9 mouse cellular contexts compared by ENCODE assay signal in genomic region chr7:89841670-89842403, GRCm38 (mm10).
DNase-seq lines count a peak whose midpoint lies in the region; ATAC-seq and TF ChIP-seq lines count a peak whose summit lies in the region.
"Had no signal": no experiment of that assay in that cellular context is flagged by ENCODE, and none has a peak within 500 bp of the region (broad histone marks: within the 10 kb centered on the region; RNA-seq: fewer than 3 reads in every experiment).

No protein-coding gene starts in this region.

- H3K36me3 ChIP-seq in heart, embryonic 14.5 days (ENCODE audit: control insufficient read depth, insufficient read depth, low read length), result no peaks in the 10 kb centered on the region
- no peaks in the 10 kb centered on the region for H3K36me3 ChIP-seq in kidney, postnatal 0 days (ENCODE audit: insufficient read depth, low read length)
- no peaks in the 10 kb centered on the region for H3K36me3 ChIP-seq in liver, embryonic 11.5 days (ENCODE audit: control insufficient read depth, insufficient read depth, low read length)
- no peaks in the 10 kb centered on the region for H3K36me3 ChIP-seq in neural tube, embryonic 11.5 days (ENCODE audit: control insufficient read depth, insufficient read depth, low read length)
- no peaks in the 10 kb centered on the region for H3K36me3 ChIP-seq in stomach, postnatal 0 days (ENCODE audit: control insufficient read depth, insufficient read depth, low read length)
- H3K36me3 ChIP-seq: embryonic facial prominence, embryonic 12.5 days had no signal

- no peak overlapping the region for H3K27ac ChIP-seq in heart, embryonic 14.5 days (replicated peaks in 1 of 2; ENCODE audit: control insufficient read depth in 1 of 2, insufficient read depth in 1 of 2, low read depth in 2 of 2, low read length in 2 of 2)
- no peak overlapping the region for H3K27ac ChIP-seq in kidney, postnatal 0 days
- H3K27ac ChIP-seq in liver, embryonic 11.5 days (ENCODE audit: low read depth, low read length), result no peak overlapping the region
- no peak overlapping the region for H3K27ac ChIP-seq in neural tube, embryonic 11.5 days (ENCODE audit: low read depth, low read length)
- H3K27ac ChIP-seq in stomach, postnatal 0 days (replicated peaks), result no peak overlapping the region
- H3K27ac ChIP-seq: embryonic facial prominence, embryonic 12.5 days had no signal

- WGBS in heart, embryonic 14.5 days, result 30% methylated on average over 15 of the region's 15 CpGs
- whole genome bisulfite sequencing in kidney, postnatal 0 days, result 27% methylated on average over 15 of the region's 15 CpGs
- WGBS in liver, embryonic 11.5 days, result 34% methylated on average over 15 of the region's 15 CpGs
- WGBS in neural tube, embryonic 11.5 days, result 41% methylated on average over 15 of the region's 15 CpGs
- WGBS in stomach, postnatal 0 days, result 30% methylated on average over 15 of the region's 15 CpGs

- TF ChIP-seq CTCF in kidney, postnatal 0 days (IDR thresholded peaks at IDR 0.05; ENCODE audit: low read depth), result peak; percentile 91
- TF ChIP-seq CTCF in stomach, postnatal 0 days (IDR thresholded peaks at IDR 0.05; ENCODE audit: low read depth), result peak; percentile 94

- peak overlapping the region; percentile 37; the same call in 1 of the 2 replicates for H3K4me2 ChIP-seq in heart, embryonic 14.5 days (ENCODE audit: low read length)
- no peak overlapping the region for H3K4me2 ChIP-seq in kidney, postnatal 0 days (ENCODE audit: low read length)
- no peak overlapping the region for H3K4me2 ChIP-seq in liver, embryonic 11.5 days
- H3K4me2 ChIP-seq in neural tube, embryonic 11.5 days (ENCODE audit: low read depth), result no peak overlapping the region
- no peak overlapping the region for H3K4me2 ChIP-seq in stomach, postnatal 0 days (replicated peaks; ENCODE audit: low read depth)
- H3K4me2 ChIP-seq: embryonic facial prominence, embryonic 12.5 days had no signal

- H3K9me3 ChIP-seq in heart, embryonic 14.5 days (ENCODE audit: control insufficient read depth, low read length), result no peaks in the 10 kb centered on the region
- H3K9me3 ChIP-seq in kidney, postnatal 0 days (replicated peaks; ENCODE audit: low read length), result no peaks in the 10 kb centered on the region
- no peaks in the 10 kb centered on the region for H3K9me3 ChIP-seq in liver, embryonic 11.5 days (ENCODE audit: control insufficient read depth, low read length)
- no peaks in the 10 kb centered on the region for H3K9me3 ChIP-seq in neural tube, embryonic 11.5 days (ENCODE audit: control insufficient read depth, low read length)
- no peaks in the 10 kb centered on the region for H3K9me3 ChIP-seq in stomach, postnatal 0 days (ENCODE audit: control insufficient read depth, low read length)
- H3K9me3 ChIP-seq: embryonic facial prominence, embryonic 12.5 days had no signal

- peaks cover 6 to 8% of the 10 kb centered on the region in 2 experiments; a peak in 3 of 4 replicates for H3K4me1 ChIP-seq in heart, embryonic 14.5 days (ENCODE audit: control insufficient read depth in 2 of 2, insufficient read depth in 2 of 2, low read length in 2 of 2)
- no peaks in the 10 kb centered on the region for H3K4me1 ChIP-seq in kidney, postnatal 0 days (replicated peaks; ENCODE audit: insufficient read depth, low read length)
- no peaks in the 10 kb centered on the region for H3K4me1 ChIP-seq in liver, embryonic 11.5 days (replicated peaks; ENCODE audit: control insufficient read depth, insufficient read depth, low read length)
- no peaks in the 10 kb centered on the region for H3K4me1 ChIP-seq in neural tube, embryonic 11.5 days (ENCODE audit: control insufficient read depth, insufficient read depth, low read length)
- H3K4me1 ChIP-seq in stomach, postnatal 0 days (replicated peaks; ENCODE audit: control insufficient read depth, insufficient read depth), result no peaks in the 10 kb centered on the region
- H3K4me1 ChIP-seq: embryonic facial prominence, embryonic 12.5 days had no signal

- DNase-seq in CD4-positive helper T cell, adult 2 months (ENCODE audit: low read depth, low spot score), result peak; percentile 67
- DNase-seq in brain, adult 2 months (ENCODE audit: low read depth, low spot score), result peak; percentile 91
- peak; percentile 65 for DNase-seq in fibroblast of lung, adult 2 months (ENCODE audit: low read depth)
- peak; percentile 91 for DNase-seq in kidney, postnatal 0 days (ENCODE audit: low spot score)
- DNase-seq in liver, embryonic 11.5 days (ENCODE audit: low spot score), result peak; percentile 56
- DNase-seq in neural tube, embryonic 11.5 days (ENCODE audit: low spot score), result peak; percentile 85
- peak; percentile 81 for DNase-seq in stomach, postnatal 0 days (ENCODE audit: low spot score)

- H3K4me3 ChIP-seq in heart, embryonic 14.5 days (ENCODE audit: control insufficient read depth in 1 of 2, insufficient read depth in 1 of 2, low read depth in 1 of 2, low read length in 2 of 2), result no peak overlapping the region
- H3K4me3 ChIP-seq in kidney, postnatal 0 days (replicated peaks; ENCODE audit: low read depth, low read length), result no peak overlapping the region
- no peak overlapping the region for H3K4me3 ChIP-seq in liver, embryonic 11.5 days (ENCODE audit: low read depth, low read length)
- no peak overlapping the region for H3K4me3 ChIP-seq in neural tube, embryonic 11.5 days (ENCODE audit: low read depth, low read length)
- no peak overlapping the region for H3K4me3 ChIP-seq in stomach, postnatal 0 days (ENCODE audit: low read depth, low read length)
- H3K4me3 ChIP-seq: embryonic facial prominence, embryonic 12.5 days had no signal

- no peak for ATAC-seq in heart, embryonic 14.5 days (ENCODE audit: insufficient number of reproducible peaks, insufficient read depth, low FRiP score, low read depth)
- ATAC-seq in kidney, postnatal 0 days (replicated peaks; ENCODE audit: low FRiP score, low read depth), result peak; percentile 56
- ATAC-seq in liver, embryonic 11.5 days (replicated peaks; ENCODE audit: low FRiP score), result no peak
- ATAC-seq in neural tube, embryonic 11.5 days (ENCODE audit: insufficient read depth, low FRiP score, low TSS enrichment), result peak; percentile 68
- peak; percentile 56; the same call in 1 of the 2 replicates for ATAC-seq in stomach, postnatal 0 days (ENCODE audit: low FRiP score, low TSS enrichment)

- no peak overlapping the region for H3K9ac ChIP-seq in heart, embryonic 14.5 days (ENCODE audit: low read length)
- no peak overlapping the region for H3K9ac ChIP-seq in kidney, postnatal 0 days (ENCODE audit: low read depth, low read length)
- no peak overlapping the region for H3K9ac ChIP-seq in liver, embryonic 11.5 days (ENCODE audit: low read depth, low read length)
- no peak overlapping the region for H3K9ac ChIP-seq in neural tube, embryonic 11.5 days (ENCODE audit: low read length)
- H3K9ac ChIP-seq in stomach, postnatal 0 days (ENCODE audit: low read length), result no peak overlapping the region
- H3K9ac ChIP-seq: embryonic facial prominence, embryonic 12.5 days had no signal

- H3K27me3 ChIP-seq in heart, embryonic 14.5 days (ENCODE audit: control insufficient read depth, insufficient read depth, low read length), result no peaks in the 10 kb centered on the region
- H3K27me3 ChIP-seq in kidney, postnatal 0 days (ENCODE audit: insufficient read depth, low read length), result no peaks in the 10 kb centered on the region; the same call in 1 of the 2 replicates
- H3K27me3 ChIP-seq in liver, embryonic 11.5 days (replicated peaks; ENCODE audit: control insufficient read depth, insufficient read depth, low read length), result no peaks in the 10 kb centered on the region
- H3K27me3 ChIP-seq in neural tube, embryonic 11.5 days (ENCODE audit: control insufficient read depth, insufficient read depth, low read length), result no peaks in the 10 kb centered on the region
- no peaks in the 10 kb centered on the region for H3K27me3 ChIP-seq in stomach, postnatal 0 days (ENCODE audit: control insufficient read depth, insufficient read depth, low read length)
- H3K27me3 ChIP-seq: embryonic facial prominence, embryonic 12.5 days had no signal

- TF ChIP-seq EP300 in stomach, postnatal 0 days (optimal IDR thresholded peaks at IDR 0.05), result no peak

Comparison
In these comparisons a context has a peak if more than half of its experiments do, and no peak if none do; other contexts are left out.
1. ATAC-seq: peak in kidney, postnatal 0 days (single experiment), neural tube, embryonic 11.5 days (single experiment) and stomach, postnatal 0 days (single experiment); none in heart, embryonic 14.5 days (single experiment) and liver, embryonic 11.5 days (single experiment).
2. Peak in every context shown above with its lines, with median percentiles within 50 percentile points of each other: DNase-seq.